Mouse (Mus musculus): ENCODE results near the gene Fxr1.

DNA sequence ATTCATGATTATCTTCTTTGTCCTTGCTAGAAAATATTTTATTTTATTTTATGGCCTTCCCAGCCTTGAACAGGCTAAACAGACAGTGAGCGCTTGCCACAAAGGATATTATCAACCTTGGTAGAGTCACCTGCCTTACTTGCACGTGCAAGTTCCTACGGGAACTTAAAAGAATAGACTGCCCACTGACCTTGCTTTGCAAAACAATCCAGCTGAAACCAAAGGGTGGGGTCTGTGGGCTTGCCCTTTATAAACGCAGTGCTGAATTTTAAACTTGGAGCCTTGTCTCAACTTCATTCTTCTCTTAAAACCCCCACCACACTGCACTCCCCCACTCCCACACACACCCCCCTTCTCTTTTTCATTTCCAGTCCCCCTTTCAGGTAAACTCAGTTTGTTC is 12.1 kb upstream of the Fxr1 start:
- TF ChIP-seq ZC3H11A (IDR thresholded peaks at IDR 0.05; ENCODE audit: borderline replicate concordance, low read depth, low read length) (no peak), CHD2 (IDR thresholded peaks at IDR 0.05; ENCODE audit: low read depth, low read length) (no peak)

Measured in ES-E14 (cell line).